ENCODE assay signal across 8 mouse cellular contexts in the genomic region with DNA sequence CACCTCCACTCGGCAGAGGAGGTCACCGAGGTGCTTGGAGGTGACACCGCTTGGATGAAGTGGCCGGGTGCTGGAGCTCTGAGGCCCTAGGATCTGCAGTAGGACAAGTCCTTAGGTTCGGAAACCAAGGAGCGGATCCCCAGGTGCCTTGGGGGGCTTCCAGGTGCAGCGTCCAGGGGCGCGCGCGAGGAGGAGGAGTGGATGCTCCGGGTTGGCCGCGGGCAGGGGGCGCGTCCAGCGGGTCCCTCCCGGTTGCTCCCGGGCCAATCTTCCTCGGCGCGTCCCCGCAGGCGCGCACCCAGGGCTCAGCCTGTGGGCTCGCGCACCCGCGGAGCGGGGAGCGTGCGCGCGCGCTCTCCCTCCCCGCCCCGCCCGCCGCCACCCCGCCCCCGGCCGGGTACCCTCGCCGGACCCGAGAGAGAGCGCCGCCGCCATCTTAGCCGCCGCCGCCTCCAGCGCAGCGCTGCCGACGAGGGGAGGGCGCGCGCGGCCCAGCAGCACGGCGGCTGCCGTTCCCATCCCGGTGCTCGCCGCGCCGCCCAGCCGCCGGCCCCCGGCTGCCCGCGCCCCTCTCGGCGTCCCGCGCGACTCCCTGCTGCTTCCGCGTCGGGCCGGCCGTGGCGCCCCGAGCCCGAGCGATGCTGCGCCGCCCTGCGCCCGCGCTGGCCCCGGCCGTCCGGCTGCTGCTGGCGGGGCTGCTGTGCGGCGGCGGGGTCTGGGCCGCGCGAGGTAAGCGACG. TPM values are rescaled to one million over a fixed set of nuclear protein-coding genes. Genes with fewer than 3 reads are reported as not detected.
DNase-seq lines count a peak whose midpoint lies in the region; ATAC-seq and TF ChIP-seq lines count a peak whose summit lies in the region.

A gene (plus strand): TSS at position 425 of the 739 bp plus-strand sequence.

- H3K9ac ChIP-seq in embryonic facial prominence, embryonic 15.5 days, result peak within 1 kb of the TSS; percentile 81
- peak within 1 kb of the TSS; percentile 85 for H3K9ac ChIP-seq in heart, embryonic 11.5 days (ENCODE audit: low read depth, low read length)
- H3K9ac ChIP-seq in kidney, embryonic 14.5 days (ENCODE audit: low read depth, low read length), result peak within 1 kb of the TSS; percentile 89
- peak within 1 kb of the TSS; percentile 69 for H3K9ac ChIP-seq in liver, adult 2 months (ENCODE audit: low read depth, low read length)

- DNase-seq in adrenal gland, postnatal 25 days, result peak; percentile 75
- DNase-seq in liver, adult 2 months (ENCODE audit: extremely low read depth, low read depth, low spot score), result no peak
- DNase-seq in naive thymus-derived CD4-positive, alpha-beta T cell, adult 2 months (ENCODE audit: low read depth), result peak; percentile 47
- peak; percentile 68 for DNase-seq in thymus, postnatal 4 days

- TF ChIP-seq CTCF in C2C12 (IDR thresholded peaks at IDR 0.05; ENCODE audit: control insufficient read depth, insufficient read depth, insufficient read length), result peak; percentile 8
- TF ChIP-seq CTCF in liver, adult 2 months (IDR thresholded peaks at IDR 0.05; ENCODE audit: low read depth, low read length), result no peak

- peak within 1 kb of the TSS; percentile 95 for H3ac ChIP-seq in C2C12 (ENCODE audit: control insufficient read depth, insufficient read length, low read depth)

- peak within 1 kb of the TSS; percentile 56 for H3K4me3 ChIP-seq in C2C12 (ENCODE audit: insufficient read depth, poor library complexity, severe bottlenecking)
- H3K4me3 ChIP-seq in embryonic facial prominence, embryonic 15.5 days (replicated peaks), result peak within 1 kb of the TSS; percentile 80
- H3K4me3 ChIP-seq in heart, embryonic 11.5 days (ENCODE audit: low read depth, low read length), result peak within 1 kb of the TSS; percentile 67
- H3K4me3 ChIP-seq in kidney, embryonic 14.5 days (ENCODE audit: low read length), result peak within 1 kb of the TSS; percentile 86
- H3K4me3 ChIP-seq in liver, adult 2 months (ENCODE audit: insufficient read depth, low read depth, low read length), result peak within 1 kb of the TSS; percentile 48

- under 1% methylated on average over 85 of the region's 103 CpGs for WGBS in embryonic facial prominence, embryonic 15.5 days
- WGBS in heart, embryonic 11.5 days (ENCODE audit: insufficient replicate concordance), result under 1% methylated on average over 86 of the region's 103 CpGs
- WGBS in kidney, embryonic 14.5 days, result under 1% methylated on average over 87 of the region's 103 CpGs
- WGBS in liver, adult 2 months, result 3% methylated on average over 68 of the region's 103 CpGs

- no peaks in the 10 kb centered on the region for H3K9me3 ChIP-seq in embryonic facial prominence, embryonic 15.5 days (replicated peaks)
- no peaks in the 10 kb centered on the region for H3K9me3 ChIP-seq in heart, embryonic 11.5 days (replicated peaks; ENCODE audit: control insufficient read depth, low read length)
- no peaks in the 10 kb centered on the region; the same call in 1 of the 2 replicates for H3K9me3 ChIP-seq in kidney, embryonic 14.5 days (ENCODE audit: control insufficient read depth, low read length)

- peaks cover 17% of the 10 kb centered on the region for H3K79me3 ChIP-seq in C2C12 (ENCODE audit: low read depth)

- H3K27me3 ChIP-seq in C2C12 (ENCODE audit: control insufficient read depth, insufficient read depth, insufficient read length), result peaks cover 16% of the 10 kb centered on the region
- H3K27me3 ChIP-seq in embryonic facial prominence, embryonic 15.5 days, result peaks cover 18% of the 10 kb centered on the region
- peaks cover 46% of the 10 kb centered on the region for H3K27me3 ChIP-seq in heart, embryonic 11.5 days (ENCODE audit: control insufficient read depth, insufficient read depth, low read length)
- peaks cover 20% of the 10 kb centered on the region for H3K27me3 ChIP-seq in kidney, embryonic 14.5 days (ENCODE audit: control insufficient read depth, insufficient read depth, low read length)
- peaks cover 20% of the 10 kb centered on the region for H3K27me3 ChIP-seq in liver, adult 2 months (ENCODE audit: control insufficient read depth, insufficient read depth, low read length)

- H3K27ac ChIP-seq in embryonic facial prominence, embryonic 15.5 days (replicated peaks), result peak within 1 kb of the TSS; percentile 34; the same call in 1 of the 2 replicates
- no peak within 1 kb of the TSS for H3K27ac ChIP-seq in heart, embryonic 11.5 days (ENCODE audit: low read depth, low read length)
- H3K27ac ChIP-seq in kidney, embryonic 14.5 days (ENCODE audit: low read depth, low read length), result no peak within 1 kb of the TSS
- H3K27ac ChIP-seq in liver, adult 2 months (replicated peaks; ENCODE audit: insufficient read depth, low read depth, low read length), result no peak within 1 kb of the TSS

- H3K79me2 ChIP-seq in C2C12 (ENCODE audit: control insufficient read depth, insufficient read depth), result peaks cover 41% of the 10 kb centered on the region
- no peaks in the 10 kb centered on the region for H3K79me2 ChIP-seq in liver, adult 2 months (ENCODE audit: control insufficient read depth, insufficient read depth, low read length)

- no peaks in the 10 kb centered on the region for H3K36me3 ChIP-seq in C2C12 (ENCODE audit: control insufficient read depth, insufficient read depth)
- H3K36me3 ChIP-seq in embryonic facial prominence, embryonic 15.5 days, result no peaks in the 10 kb centered on the region
- no peaks in the 10 kb centered on the region for H3K36me3 ChIP-seq in heart, embryonic 11.5 days (ENCODE audit: control insufficient read depth, insufficient read depth, low read length)
- no peaks in the 10 kb centered on the region for H3K36me3 ChIP-seq in kidney, embryonic 14.5 days (ENCODE audit: control insufficient read depth, insufficient read depth, low read length)
- H3K36me3 ChIP-seq in liver, adult 2 months (ENCODE audit: control insufficient read depth, insufficient read depth, low read length), result no peaks in the 10 kb centered on the region

- no peak for TF ChIP-seq POLR2A in liver, adult 2 months (IDR thresholded peaks at IDR 0.05; ENCODE audit: extremely low read depth, insufficient read depth, low read length)

- H3K4me1 ChIP-seq in embryonic facial prominence, embryonic 15.5 days, result peaks cover 13% of the 10 kb centered on the region
- H3K4me1 ChIP-seq in heart, embryonic 11.5 days (ENCODE audit: control insufficient read depth, insufficient read depth, low read length), result 0 out of 2 replicates have a peak, but pooled peaks cover 5% of the 10 kb centered on the region
- H3K4me1 ChIP-seq in kidney, embryonic 14.5 days (ENCODE audit: control insufficient read depth, insufficient read depth, low read length), result peaks cover 10% of the 10 kb centered on the region; the same call in 1 of the 2 replicates
- no peaks in the 10 kb centered on the region for H3K4me1 ChIP-seq in liver, adult 2 months (ENCODE audit: control insufficient read depth, insufficient read depth, low read length)

- peak within 1 kb of the TSS; percentile 96 for H3K4me2 ChIP-seq in embryonic facial prominence, embryonic 15.5 days (replicated peaks)
- peak within 1 kb of the TSS; percentile 96 for H3K4me2 ChIP-seq in heart, embryonic 11.5 days
- peak within 1 kb of the TSS; percentile 94 for H3K4me2 ChIP-seq in kidney, embryonic 14.5 days (replicated peaks; ENCODE audit: low read depth, low read length)

- peak; percentile 78 for ATAC-seq in embryonic facial prominence, embryonic 15.5 days (ENCODE audit: insufficient number of reproducible peaks, low FRiP score, low TSS enrichment, low read depth)
- ATAC-seq in heart, embryonic 11.5 days (replicated peaks; ENCODE audit: insufficient number of reproducible peaks, low FRiP score, low TSS enrichment), result peak; percentile 64
- ATAC-seq in kidney, embryonic 14.5 days (ENCODE audit: low FRiP score, low TSS enrichment), result peak; percentile 86

TF ChIP-seq in C2C12, 6 proteins besides CTCF, POLR2A, EP300 and RAD21:
- TF ChIP-seq FOSL1 (IDR thresholded peaks at IDR 0.05; ENCODE audit: insufficient read depth, low read length, poor library complexity, severe bottlenecking), result no peak

RNA-seq across cellular contexts. Expression of the gene that starts here (rescaled TPM):
- polyA plus RNA-seq in C2C12 (2012; fragmentation: generic; extraction: Trizol), result 45.3 TPM
- total RNA-seq in adrenal gland, postnatal 25 days (2021), result 67.9 and 83.9 TPM in 2 replicates
- polyA plus RNA-seq in embryonic facial prominence, embryonic 15.5 days (2015; fragmentation: Nextera tagmentation; extraction: Ambion mirVana), result 64.5 and 71.4 TPM in 2 replicates
- polyA plus RNA-seq in heart, embryonic 11.5 days (2014; fragmentation: Nextera tagmentation; extraction: Ambion mirVana), result 12.3 and 18.1 TPM in 2 replicates
- polyA plus RNA-seq in kidney, embryonic 14.5 days (2014; fragmentation: Nextera tagmentation; extraction: Ambion mirVana), result 24.7 and 33.5 TPM in 2 replicates
- 2.3 and 2.8 TPM in 2 replicates for total RNA-seq in liver, adult 2 months (2014; rRNA removed)
- 1.4 and 1.5 TPM in 2 replicates for polyA plus RNA-seq in liver, adult 2 months (2012; rRNA removed)

Comparison
In these comparisons a context has a peak if more than half of its experiments do, and no peak if none do; other contexts are left out.
1. RNA of the gene that starts here (total RNA-seq): 67.9 to 83.9 TPM in adrenal gland, postnatal 25 days; 2.3 to 2.8 TPM in liver, adult 2 months; every median in the first group is over 10 times any median in the second.
2. Peak in every context shown above with its lines, with median percentiles within 50 percentile points of each other: H3K4me3 ChIP-seq, ATAC-seq, H3K4me2 ChIP-seq and H3K9ac ChIP-seq.